Mouse (Mus musculus) kidney, postnatal 0 days (tissue): Measurements from ENCODE around the gene Fancc. TPM values are rescaled to one million over a fixed set of nuclear protein-coding genes. Genes with fewer than 3 reads are reported as not detected.

ENCODE experiments used
- ATAC-seq: fragments of 200-750 bp; cut with Nextera tagmentation; replicated peaks from 2 replicates; pipeline ENCODE4 v1.8.0; 2017; ENCODE audit warnings: low read depth, moderate number of reproducible peaks, moderate TSS enrichment, moderate library complexity; ENCODE audit not compliant: low FRiP score
- DNase-seq: peaks from one replicate; pipeline ENCODE4 v3.0.0-alpha.2; 2016; ENCODE audit warnings: low spot score
- H3K27ac ChIP-seq: fragments of 300-500 bp; sonication (generic); 2 replicates; pipeline ENCODE4 v1.5.1; 2014; ENCODE audit warnings: mild to moderate bottlenecking
- H3K27me3 ChIP-seq: fragments of 300-500 bp; sonication (generic); 2 replicates; pipeline ENCODE4 v1.6.1; 2014; ENCODE audit warnings: low read length, mixed read lengths; ENCODE audit not compliant: insufficient read depth
- H3K36me3 ChIP-seq: fragments of 300-500 bp; sonication (generic); 2 replicates; pipeline ENCODE4 v1.6.1; 2014; ENCODE audit warnings: low read length, mixed read lengths; ENCODE audit not compliant: insufficient read depth
- H3K4me1 ChIP-seq: fragments of 300-500 bp; sonication (generic); replicated peaks from 2 replicates; pipeline ENCODE4 v1.6.1; 2014; ENCODE audit warnings: antibody characterized with exemption, low read length, mixed read lengths; ENCODE audit not compliant: insufficient read depth
- H3K4me2 ChIP-seq: fragments of 300-500 bp; sonication (generic); 2 replicates; pipeline ENCODE4 v1.6.1; 2014; ENCODE audit warnings: mild to moderate bottlenecking, low read length, moderate library complexity, mixed read lengths
- H3K4me3 ChIP-seq: fragments of 300-500 bp; sonication (generic); replicated peaks from 2 replicates; pipeline ENCODE4 v1.5.1; 2014; ENCODE audit warnings: low read depth, low read length
- H3K9ac ChIP-seq: fragments of 300-500 bp; sonication (generic); 2 replicates; pipeline ENCODE4 v1.6.1; 2014; ENCODE audit warnings: low read depth, low read length
- H3K9me3 ChIP-seq: fragments of 300-500 bp; sonication (generic); replicated peaks from 2 replicates; pipeline ENCODE4 v1.6.1; 2016; ENCODE audit warnings: low read length, inconsistent platforms, mixed read lengths
- CTCF ChIP-seq: IDR thresholded peaks from 2 replicates; pipeline ENCODE4 v1.5.1; 2016; ENCODE audit warnings: antibody characterized with exemption, low read depth, mild to moderate bottlenecking, moderate library complexity
- WGBS: fragments of 180-500 bp; shearing (Covaris S2); extraction: QIAGEN DNeasy Blood & Tissue Kit; methylation state at CpG from one replicate; pipeline ENCODE4 v1.1.7; 2014; 5-methylcytosine and 5-hydroxymethylcytosine counted together
- polyA plus RNA-seq: library from polyadenylated mRNA; unstranded; fragments of >200 nt; fragmentation: Nextera tagmentation; extraction: Ambion mirVana; gene quantifications from 2 replicates; pipeline ENCODE4 v1.2.1, GENCODE M21; 2015

The Fancc gene
- polyA plus RNA-seq, 1 experiment from 2014 or later, result 16.2 TPM

DNA sequence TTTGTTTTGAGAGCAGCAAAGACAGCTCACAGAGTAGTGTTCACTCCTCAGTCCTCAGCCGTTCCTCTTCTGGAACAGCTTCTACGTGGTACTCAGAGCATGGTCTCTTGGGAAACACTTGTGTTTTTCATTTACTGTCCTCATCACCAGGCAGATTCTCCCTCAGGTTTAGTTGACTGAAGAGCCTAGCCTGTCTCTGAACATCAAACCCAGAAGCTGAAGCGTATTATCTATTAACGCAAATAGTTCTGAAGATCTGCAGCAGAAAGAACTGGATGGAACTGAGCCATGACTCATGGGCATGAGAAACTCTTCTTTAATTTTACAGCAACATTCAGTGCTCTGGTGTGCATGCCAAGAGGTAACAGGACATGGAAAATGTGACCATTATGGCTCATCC is 147.0 kb downstream of the Fancc start:
- ATAC-seq, result no peak
- no peak overlapping the region for H3K27ac ChIP-seq
- H3K36me3 ChIP-seq, result no peaks in the 10 kb centered on the region
- no peaks in the 10 kb centered on the region for H3K9me3 ChIP-seq
- no peak overlapping the region for H3K4me2 ChIP-seq
- TF ChIP-seq CTCF, result no peak
- no peak overlapping the region for H3K9ac ChIP-seq
- H3K4me3 ChIP-seq, result no peak overlapping the region
- no peak for DNase-seq
- no peaks in the 10 kb centered on the region for H3K4me1 ChIP-seq
- 83% methylated on average over 4 of the region's 4 CpGs for WGBS
- no peaks in the 10 kb centered on the region for H3K27me3 ChIP-seq

DNA sequence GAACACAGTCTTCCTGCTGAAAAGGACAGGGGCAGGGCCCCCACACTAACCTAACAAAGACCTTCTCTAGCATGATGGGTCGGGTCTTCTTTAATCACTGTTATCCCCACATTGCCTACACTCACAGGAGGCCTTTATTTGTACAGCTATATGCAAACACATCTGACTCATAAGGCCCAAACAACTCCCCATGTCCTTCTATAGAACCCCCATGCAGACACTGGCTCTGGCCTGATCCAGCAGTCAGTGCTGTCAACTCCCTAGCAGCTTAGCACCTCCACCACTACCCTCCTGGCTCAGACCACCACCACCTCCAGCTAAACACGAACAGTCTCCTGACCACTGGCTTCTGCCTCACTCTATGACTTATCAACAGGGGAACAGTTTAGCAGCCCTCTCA is 149.4 kb downstream of the Fancc start:
- Histone ChIP-seq H3K4me3 (no peak overlapping the region), H3K4me2 (no peak overlapping the region), H3K9ac (no peak overlapping the region), H3K9me3 (no peaks in the 10 kb centered on the region), H3K27ac (no peak overlapping the region), H3K27me3 (no peaks in the 10 kb centered on the region), H3K36me3 (no peaks in the 10 kb centered on the region), H3K4me1 (no peaks in the 10 kb centered on the region)
- TF ChIP-seq CTCF, result no peak
- ATAC-seq, result no peak
- DNase-seq, result no peak
- 87% methylated on average over 2 of the region's 2 CpGs for WGBS

DNA sequence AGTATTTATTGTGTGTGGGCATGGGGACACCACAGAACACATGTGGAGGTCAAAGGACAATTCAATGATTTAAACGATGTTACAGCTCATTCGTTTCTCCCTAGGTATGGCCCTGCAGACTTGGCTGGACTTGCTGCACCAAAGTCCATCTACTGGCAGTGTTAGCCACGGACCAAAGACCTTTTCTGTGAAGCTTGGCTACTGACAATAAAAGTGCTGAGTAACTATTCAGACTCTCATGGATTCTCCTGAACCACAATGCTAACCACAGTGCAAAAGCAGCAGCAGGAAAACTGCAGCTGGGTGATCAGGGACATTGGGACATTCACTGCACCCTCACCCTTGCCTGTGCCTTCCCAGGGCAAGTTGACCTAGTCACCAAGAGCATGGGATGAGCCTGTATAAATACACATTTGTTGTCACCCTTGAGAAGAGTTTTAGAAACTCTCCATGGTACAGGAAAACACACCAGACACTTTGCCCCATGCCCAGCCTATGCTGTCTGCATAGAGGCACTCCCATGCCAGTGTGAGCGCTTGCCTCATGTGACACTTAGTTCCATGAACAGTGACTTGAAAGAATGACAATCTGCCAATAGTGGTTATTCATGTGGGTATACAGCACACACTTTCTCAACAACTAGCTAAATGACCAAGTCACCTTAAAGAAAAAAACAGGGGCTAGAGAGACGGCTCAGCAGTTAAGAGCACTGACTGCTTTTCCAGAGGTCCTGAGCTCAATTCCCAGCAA is 151.4 kb downstream of the Fancc start:
- H3K27me3 ChIP-seq, result no peaks in the 10 kb centered on the region
- H3K36me3 ChIP-seq, result no peaks in the 10 kb centered on the region
- peak overlapping the region; percentile 22; the same call in 1 of the 2 replicates for H3K27ac ChIP-seq
- ATAC-seq, result peak; percentile 54
- 75% methylated on average over 5 of the region's 5 CpGs for WGBS
- no peak overlapping the region for H3K4me2 ChIP-seq
- DNase-seq, result no peak
- H3K9ac ChIP-seq, result no peak overlapping the region
- no peak for TF ChIP-seq CTCF
- no peaks in the 10 kb centered on the region for H3K4me1 ChIP-seq
- no peaks in the 10 kb centered on the region for H3K9me3 ChIP-seq
- H3K4me3 ChIP-seq, result no peak overlapping the region

DNA sequence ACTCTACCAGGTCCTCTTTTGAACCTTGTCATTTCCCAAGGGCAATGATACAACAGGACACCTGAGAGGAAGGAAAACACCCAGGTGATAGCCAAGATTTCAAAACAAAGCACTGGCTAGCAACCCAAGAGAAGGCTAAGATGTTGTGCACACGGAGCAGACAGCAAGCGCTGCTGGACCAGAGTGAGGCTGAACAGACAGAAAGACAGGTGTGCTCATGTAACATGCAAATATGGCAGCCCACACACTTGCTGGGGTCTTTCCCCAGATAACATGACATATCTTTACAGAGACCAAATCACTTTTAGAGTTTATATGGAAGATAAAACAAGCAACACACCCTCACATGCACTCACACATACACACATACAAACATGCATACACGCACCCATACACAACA is 152.6 kb downstream of the Fancc start:
- H3K36me3 ChIP-seq, result no peaks in the 10 kb centered on the region
- no peak overlapping the region for H3K4me2 ChIP-seq
- ATAC-seq, result no peak
- H3K4me3 ChIP-seq, result no peak overlapping the region
- over 99% methylated on average over 3 of the region's 3 CpGs for WGBS
- no peaks in the 10 kb centered on the region for H3K4me1 ChIP-seq
- no peak for DNase-seq
- H3K9ac ChIP-seq, result no peak overlapping the region
- TF ChIP-seq CTCF, result no peak
- H3K27ac ChIP-seq, result no peak overlapping the region
- no peaks in the 10 kb centered on the region for H3K9me3 ChIP-seq
- H3K27me3 ChIP-seq, result no peaks in the 10 kb centered on the region

DNA sequence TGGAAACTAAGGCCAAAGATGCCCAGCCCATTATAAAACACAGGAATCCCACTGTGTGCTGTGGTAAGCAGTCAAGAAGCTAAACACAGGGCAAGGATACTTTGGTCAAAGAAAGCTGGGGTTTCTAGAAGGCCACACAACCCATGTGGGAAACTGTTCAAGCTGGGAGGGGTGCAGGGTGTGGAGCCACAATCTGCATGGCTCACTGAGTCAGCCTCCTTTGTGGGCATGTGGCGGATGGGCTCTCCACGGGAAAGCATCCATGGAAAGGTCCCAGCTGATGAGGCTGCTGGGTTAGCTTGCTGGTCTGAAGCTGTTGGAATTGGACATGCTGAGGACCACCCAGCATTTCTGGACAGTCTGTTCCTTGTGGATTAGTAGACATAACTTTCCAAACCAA is 154.3 kb downstream of the Fancc start:
- Histone ChIP-seq H3K4me1 (no peaks in the 10 kb centered on the region), H3K36me3 (no peaks in the 10 kb centered on the region), H3K27me3 (no peaks in the 10 kb centered on the region), H3K9me3 (no peaks in the 10 kb centered on the region), H3K4me2 (no peak overlapping the region), H3K4me3 (no peak overlapping the region), H3K9ac (no peak overlapping the region), H3K27ac (no peak overlapping the region)
- DNase-seq (no peak), ATAC-seq (no peak)
- WGBS, result 84% methylated on average over 2 of the region's 2 CpGs
- no peak for TF ChIP-seq CTCF

DNA sequence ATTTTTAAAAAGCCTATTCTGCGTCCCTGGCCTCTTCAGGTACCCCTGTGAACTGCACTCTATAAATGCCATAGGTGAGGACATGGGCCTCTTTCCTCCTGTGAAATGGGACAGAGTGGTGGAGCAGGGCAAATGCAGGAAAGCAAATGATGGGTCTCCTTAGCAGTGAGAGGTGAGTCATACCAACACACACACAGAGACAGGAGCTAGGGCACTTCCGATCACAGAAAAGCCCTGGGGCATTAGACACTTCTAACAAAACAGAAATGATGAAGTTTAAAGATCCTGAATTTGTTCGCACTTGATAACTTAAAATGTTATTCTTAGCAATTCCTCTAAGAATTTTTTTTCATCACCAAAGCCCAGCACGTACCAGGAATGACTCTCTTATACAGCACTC is 157.1 kb downstream of the Fancc start:
- Histone ChIP-seq H3K36me3 (no peaks in the 10 kb centered on the region), H3K4me1 (0 out of 2 replicates have a peak, but pooled peaks cover 11% of the 10 kb centered on the region)
- TF ChIP-seq CTCF, result no peak

More for the DNA sequence above, 157.1 kb downstream of the Fancc start:
- ATAC-seq, result no peak
- Histone ChIP-seq H3K9me3 (no peaks in the 10 kb centered on the region), H3K4me2 (no peak overlapping the region), H3K4me3 (no peak overlapping the region), H3K27ac (no peak overlapping the region), H3K9ac (no peak overlapping the region), H3K27me3 (no peaks in the 10 kb centered on the region)
- WGBS, result 87% methylated on average over 4 of the region's 4 CpGs
- no peak for DNase-seq
